Mouse (Mus musculus) hindbrain, embryonic 16.5 days (tissue): ENCODE measurements around the gene Dgkb. TPM values are rescaled to one million over a fixed set of nuclear protein-coding genes. Genes with fewer than 3 reads are reported as not detected.
A peak's percentile ranks its signal among the peaks of the same experiment; 100 is the strongest.

Experiments
- ATAC-seq: fragments of 200-750 bp; cut with Nextera tagmentation; 2 replicates; pipeline ENCODE4 v1.8.0; 2017; ENCODE audit warnings: moderate TSS enrichment, moderate library complexity
- H3K27ac ChIP-seq: fragments of 300-500 bp; sonication (generic); 2 replicates; pipeline ENCODE4 v1.5.1; 2014; ENCODE audit warnings: low read depth, mild to moderate bottlenecking, control low read depth, low read length, moderate library complexity
- H3K27me3 ChIP-seq: fragments of 300-500 bp; sonication (generic); replicated peaks from 2 replicates; pipeline ENCODE4 v1.6.1; 2014; ENCODE audit warnings: low read length; ENCODE audit not compliant: control insufficient read depth, insufficient read depth
- H3K36me3 ChIP-seq: fragments of 300-500 bp; sonication (generic); 2 replicates; pipeline ENCODE4 v1.6.1; 2014; ENCODE audit warnings: mild to moderate bottlenecking, low read length, moderate library complexity, mixed read lengths; ENCODE audit not compliant: control insufficient read depth, insufficient read depth
- H3K4me1 ChIP-seq: fragments of 300-500 bp; sonication (generic); 2 replicates; pipeline ENCODE4 v1.6.1; 2014; ENCODE audit warnings: low read depth, low read length; ENCODE audit not compliant: control insufficient read depth, insufficient read depth
- H3K4me2 ChIP-seq: fragments of 300-500 bp; sonication (generic); 2 replicates; pipeline ENCODE4 v1.6.1; 2014; ENCODE audit warnings: mild to moderate bottlenecking, low read length, control low read depth, moderate library complexity
- H3K4me3 ChIP-seq: fragments of 300-500 bp; sonication (generic); 2 replicates; pipeline ENCODE4 v1.5.1; 2014; ENCODE audit warnings: mild to moderate bottlenecking, low read length, control low read depth, moderate library complexity
- H3K9ac ChIP-seq: fragments of 300-500 bp; sonication (generic); 2 replicates; pipeline ENCODE4 v1.6.1; 2014; ENCODE audit warnings: low read depth, mild to moderate bottlenecking, control low read depth, low read length, moderate library complexity
- H3K9me3 ChIP-seq: fragments of 300-500 bp; sonication (generic); 2 replicates; pipeline ENCODE4 v1.6.1; 2014; ENCODE audit warnings: mild to moderate bottlenecking, low read length, moderate library complexity; ENCODE audit not compliant: control insufficient read depth
- WGBS: fragments of 180-500 bp; shearing (Covaris S2); extraction: QIAGEN DNeasy Blood & Tissue Kit; methylation state at CpG from one replicate; pipeline ENCODE4 v1.1.7; 2014; 5-methylcytosine and 5-hydroxymethylcytosine counted together
- polyA plus RNA-seq: library from polyadenylated mRNA; unstranded; fragments of >200 nt; fragmentation: Nextera tagmentation; extraction: Ambion mirVana; gene quantifications from 2 replicates; pipeline ENCODE4 v1.2.1, GENCODE M21; 2015

The Dgkb gene
- polyA plus RNA-seq, 1 experiment from 2014 or later, result 11.2 TPM

GRCm38 (mm10) chr12:38114990-38115615 is 297.6 kb downstream of the Dgkb start:
- H3K27me3 ChIP-seq, result no peaks in the 10 kb centered on the region
- 71% methylated on average over 1 of the region's 1 CpGs for WGBS
- ATAC-seq, result peak; percentile 68; the same call in 1 of the 2 replicates

DNA sequence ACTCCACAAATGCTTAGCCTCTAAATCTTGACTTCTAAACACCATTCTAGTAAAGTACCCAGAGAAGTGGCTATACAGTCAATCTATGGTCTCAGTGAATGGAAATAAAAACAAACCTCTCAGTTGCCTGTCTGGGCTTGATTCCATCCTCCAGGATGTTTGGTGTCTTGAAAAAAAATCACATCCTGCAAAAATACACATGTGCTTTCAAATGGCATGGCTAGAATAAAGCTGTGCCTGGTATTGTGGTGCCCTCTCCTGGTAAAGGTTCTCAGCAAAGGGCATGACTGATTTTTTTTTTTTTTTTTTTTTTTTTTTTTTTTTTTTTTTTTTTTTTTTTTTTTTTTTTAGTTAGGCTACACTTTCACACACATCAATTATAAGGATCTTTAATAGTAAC is 306.0 kb downstream of the Dgkb start:
- no peaks in the 10 kb centered on the region for H3K4me1 ChIP-seq
- H3K9me3 ChIP-seq, result no peaks in the 10 kb centered on the region
- no peak overlapping the region for H3K27ac ChIP-seq
- no peaks in the 10 kb centered on the region for H3K27me3 ChIP-seq
- no peak overlapping the region for H3K4me3 ChIP-seq
- no peaks in the 10 kb centered on the region for H3K36me3 ChIP-seq
- no peak overlapping the region for H3K9ac ChIP-seq
- no peak for ATAC-seq
- no peak overlapping the region for H3K4me2 ChIP-seq

More at GRCm38 (mm10) chr12:38114990-38115615, 297.6 kb downstream of the Dgkb start:
- Histone ChIP-seq H3K27ac (no peak overlapping the region), H3K4me2 (no peak overlapping the region), H3K36me3 (no peaks in the 10 kb centered on the region), H3K9me3 (no peaks in the 10 kb centered on the region), H3K9ac (no peak overlapping the region), H3K4me3 (no peak overlapping the region), H3K4me1 (no peaks in the 10 kb centered on the region)

- Histone ChIP-seq H3K9ac (no peak overlapping the region), H3K9me3 (no peaks in the 10 kb centered on the region), H3K27me3 (no peaks in the 10 kb centered on the region), H3K36me3 (no peaks in the 10 kb centered on the region), H3K4me2 (no peak overlapping the region), H3K27ac (no peak overlapping the region), H3K4me3 (no peak overlapping the region), H3K4me1 (no peaks in the 10 kb centered on the region)
- WGBS, result 73% methylated on average over 4 of the region's 4 CpGs
- ATAC-seq, result no peak
Measured at GRCm38 (mm10) chr12:38125297-38125696, 307.8 kb downstream of the Dgkb start.

GRCm38 (mm10) chr12:38130209-38130915 is 312.8 kb downstream of the Dgkb start:
- Histone ChIP-seq H3K27ac (no peak overlapping the region), H3K9ac (no peak overlapping the region), H3K9me3 (no peaks in the 10 kb centered on the region), H3K4me3 (no peak overlapping the region), H3K27me3 (no peaks in the 10 kb centered on the region), H3K4me1 (no peaks in the 10 kb centered on the region), H3K4me2 (no peak overlapping the region), H3K36me3 (no peaks in the 10 kb centered on the region)
- WGBS, result 64% methylated on average over 9 of the region's 9 CpGs
- ATAC-seq, result peak; percentile 40; the same call in 1 of the 2 replicates

- 53% methylated on average over 5 of the region's 5 CpGs for WGBS
- H3K4me2 ChIP-seq, result no peak overlapping the region
- no peaks in the 10 kb centered on the region for H3K36me3 ChIP-seq
- ATAC-seq, result no peak
- H3K9ac ChIP-seq, result no peak overlapping the region
- H3K27me3 ChIP-seq, result no peaks in the 10 kb centered on the region
- no peak overlapping the region for H3K27ac ChIP-seq
- H3K9me3 ChIP-seq, result no peaks in the 10 kb centered on the region
- H3K4me3 ChIP-seq, result no peak overlapping the region
- H3K4me1 ChIP-seq, result no peaks in the 10 kb centered on the region
Measured at GRCm38 (mm10) chr12:38136379-38136778, 318.9 kb downstream of the Dgkb start.

- no peak overlapping the region for H3K9ac ChIP-seq
- H3K36me3 ChIP-seq, result no peaks in the 10 kb centered on the region
- H3K4me1 ChIP-seq, result no peaks in the 10 kb centered on the region
- H3K4me3 ChIP-seq, result no peak overlapping the region
- ATAC-seq, result no peak
- H3K9me3 ChIP-seq, result no peaks in the 10 kb centered on the region
- H3K4me2 ChIP-seq, result no peak overlapping the region
- H3K27me3 ChIP-seq, result no peaks in the 10 kb centered on the region
- no peak overlapping the region for H3K27ac ChIP-seq
Measured at GRCm38 (mm10) chr12:38140039-38140438, 322.5 kb downstream of the Dgkb start.

- H3K27me3 ChIP-seq, result no peaks in the 10 kb centered on the region
- no peak overlapping the region for H3K4me3 ChIP-seq
- no peaks in the 10 kb centered on the region for H3K9me3 ChIP-seq
- H3K4me2 ChIP-seq, result no peak overlapping the region
- 91% methylated on average over 1 of the region's 1 CpGs for WGBS
- H3K4me1 ChIP-seq, result no peaks in the 10 kb centered on the region
- no peak overlapping the region for H3K27ac ChIP-seq
- no peak for ATAC-seq
- no peaks in the 10 kb centered on the region for H3K36me3 ChIP-seq
- no peak overlapping the region for H3K9ac ChIP-seq
Measured at GRCm38 (mm10) chr12:38232665-38233064, 415.1 kb downstream of the Dgkb start.

DNA sequence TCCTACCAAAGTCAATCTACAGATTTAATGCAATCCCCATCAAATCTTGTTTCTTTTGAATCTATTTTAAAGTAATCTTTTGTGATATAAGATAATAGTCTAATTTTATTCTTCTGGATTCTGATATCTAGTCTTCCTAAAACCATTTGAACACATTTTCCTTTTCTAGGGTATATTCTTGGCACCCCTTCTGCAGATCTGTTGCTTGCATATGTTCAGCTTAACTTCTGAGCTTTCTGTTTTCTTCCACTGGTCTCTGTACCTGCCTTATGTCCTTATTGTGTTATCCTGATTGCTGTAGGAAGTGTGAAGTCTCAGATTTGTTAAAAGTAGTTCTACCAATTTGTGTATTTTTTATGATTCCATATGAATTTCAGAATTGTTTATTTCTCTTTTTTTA is 451.3 kb downstream of the Dgkb start:
- no peaks in the 10 kb centered on the region for H3K4me1 ChIP-seq
- H3K4me2 ChIP-seq, result no peak overlapping the region
- H3K9ac ChIP-seq, result no peak overlapping the region
- ATAC-seq, result no peak
- H3K9me3 ChIP-seq, result no peaks in the 10 kb centered on the region
- no peaks in the 10 kb centered on the region for H3K27me3 ChIP-seq
- no peak overlapping the region for H3K27ac ChIP-seq
- no peaks in the 10 kb centered on the region for H3K36me3 ChIP-seq
- H3K4me3 ChIP-seq, result no peak overlapping the region

DNA sequence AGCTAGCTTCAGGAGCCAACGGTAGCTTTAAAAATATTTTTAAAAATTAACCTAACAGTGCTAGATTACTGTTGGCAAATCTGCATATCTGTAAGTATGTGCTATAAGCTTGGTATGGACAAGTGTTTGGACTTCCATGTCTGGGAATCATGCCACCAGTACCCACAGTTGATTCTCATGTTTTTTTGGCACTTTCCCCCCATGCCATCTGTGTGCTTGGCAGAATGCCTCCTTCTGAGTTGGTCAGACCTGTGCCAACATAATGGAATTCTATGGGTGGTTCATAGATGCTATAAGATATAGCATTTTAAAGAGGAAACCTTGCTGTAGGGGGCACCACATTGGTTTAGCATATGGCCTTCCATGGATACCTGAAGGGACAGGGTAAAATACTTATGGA is 484.0 kb downstream of the Dgkb start:
- Histone ChIP-seq H3K27ac (no peak overlapping the region), H3K27me3 (no peaks in the 10 kb centered on the region), H3K4me1 (no peaks in the 10 kb centered on the region), H3K4me3 (no peak overlapping the region), H3K36me3 (no peaks in the 10 kb centered on the region), H3K9me3 (no peaks in the 10 kb centered on the region), H3K4me2 (no peak overlapping the region), H3K9ac (no peak overlapping the region)
- 86% methylated on average over 1 of the region's 1 CpGs for WGBS
- ATAC-seq, result peak; percentile 79
